8 mouse cellular contexts compared by ENCODE assay signal in genomic region chr17:50795445-50796095, GRCm38 (mm10).
DNase-seq lines count a peak whose midpoint lies in the region; TF ChIP-seq lines count a peak whose summit lies in the region.

No protein-coding gene starts in this region.

- H3K4me3 ChIP-seq in midbrain, embryonic 10.5 days = no peak overlapping the region
- no peak overlapping the region for H3K4me3 ChIP-seq in small intestine, adult 2 months (ENCODE audit: low read depth, low read length)

- no peaks in the 10 kb centered on the region for H3K9me3 ChIP-seq in midbrain, embryonic 10.5 days (replicated peaks)

- peaks cover 3% of the 10 kb centered on the region for H3K4me1 ChIP-seq in midbrain, embryonic 10.5 days
- H3K4me1 ChIP-seq in small intestine, adult 2 months (ENCODE audit: control insufficient read depth, insufficient read depth, insufficient read length, low read length) = no peaks in the 10 kb centered on the region

- peak; percentile 20 for DNase-seq in ovary, postnatal 36 days (ENCODE audit: low spot score)
- no peak for DNase-seq in ovary, postnatal 10 days (ENCODE audit: low spot score)
- DNase-seq in cerebellum, postnatal 10 days = peak; percentile 83 to 84
- DNase-seq in frontal cortex, postnatal 36 days (ENCODE audit: low spot score in 2 of 2) = peak; percentile 12 to 60
- DNase-seq in induced T-regulatory cell, adult 2 months (ENCODE audit: low read depth) = peak; percentile 84
- peak; percentile 48 to 57 for DNase-seq in left cerebral cortex, adult 18-20 months (ENCODE audit: low spot score in 2 of 2)
- DNase-seq in midbrain, embryonic 10.5 days (ENCODE audit: low spot score) = peak; percentile 54

- no peak for TF ChIP-seq POLR2A in small intestine, adult 2 months (IDR thresholded peaks at IDR 0.05; ENCODE audit: low read depth, low read length)

- 77% methylated on average over 6 of the region's 6 CpGs for WGBS in midbrain, embryonic 10.5 days
- WGBS in small intestine, adult 2 months = 70% methylated on average over 6 of the region's 6 CpGs

- no peaks in the 10 kb centered on the region for H3K27me3 ChIP-seq in midbrain, embryonic 10.5 days (ENCODE audit: low read depth, poor library complexity, severe bottlenecking)
- H3K27me3 ChIP-seq in small intestine, adult 2 months (ENCODE audit: control insufficient read depth, insufficient read depth, low read length) = no peaks in the 10 kb centered on the region

- H3K36me3 ChIP-seq in midbrain, embryonic 10.5 days = no peaks in the 10 kb centered on the region
- no peaks in the 10 kb centered on the region for H3K36me3 ChIP-seq in small intestine, adult 2 months (ENCODE audit: control insufficient read depth, insufficient read depth, low read length)

- TF ChIP-seq CTCF in small intestine, adult 2 months (IDR thresholded peaks at IDR 0.05; ENCODE audit: extremely low read depth, insufficient read length, insufficient replicate concordance, low read depth, low read length) = peak; percentile 19; the same call in 1 of the 2 replicates

- H3K27ac ChIP-seq in midbrain, embryonic 10.5 days (replicated peaks) = no peak overlapping the region
- H3K27ac ChIP-seq in small intestine, adult 2 months (ENCODE audit: insufficient read depth, low read depth, low read length) = no peak overlapping the region
